Mouse (Mus musculus) heart, adult 2 months (tissue): ENCODE data around the gene Psma7.

Source experiments
- CTCF ChIP-seq: fragments of 200-600 bp; IDR thresholded peaks from 2 replicates; pipeline ENCODE4 v1.8.1; 2022; ENCODE audit warnings: antibody characterized with exemption, mild to moderate bottlenecking, moderate library complexity
- EP300 ChIP-seq: fragments of 200-500 bp; IDR thresholded peaks from 2 replicates; pipeline ENCODE4 v1.6.1; 2011; ENCODE audit warnings: low read depth, low read length, control low read depth; ENCODE audit not compliant: insufficient read depth
- POLR2A ChIP-seq: fragments of 200-500 bp; IDR thresholded peaks from 2 replicates; pipeline ENCODE4 v1.6.1; 2011; ENCODE audit warnings: mild to moderate bottlenecking, low read depth, low read length, control low read depth; ENCODE audit not compliant: insufficient read depth

DNA sequence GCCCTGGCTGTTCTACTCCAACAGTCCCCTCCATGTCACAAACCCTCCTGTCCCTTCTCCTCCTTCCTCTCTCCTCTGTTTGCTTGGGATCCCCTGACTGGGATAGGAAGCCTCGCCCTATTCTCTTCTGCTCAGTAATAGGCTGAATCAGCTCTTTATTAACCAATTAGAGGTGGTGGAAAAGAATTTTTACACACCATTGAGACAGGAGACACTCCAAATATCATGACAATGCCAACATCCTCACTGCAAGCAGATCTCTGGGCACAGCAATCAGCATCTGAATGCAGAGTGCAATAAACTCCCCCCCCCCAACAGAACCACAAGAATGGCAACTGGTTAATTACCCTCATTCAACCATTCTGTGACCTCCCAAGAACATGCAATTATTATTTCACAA is 53.1 kb downstream of the Psma7 start:
- no peak for TF ChIP-seq CTCF
- no peak for TF ChIP-seq POLR2A
- no peak for TF ChIP-seq EP300
